Mouse (Mus musculus): Measurements from ENCODE around the gene Adam17. TPM values are rescaled to one million over a fixed set of nuclear protein-coding genes. Genes with fewer than 3 reads are reported as not detected.

Adam17 gene
- polyA plus RNA-seq, 1 experiment from 2014 or later = 28.7 TPM

DNA sequence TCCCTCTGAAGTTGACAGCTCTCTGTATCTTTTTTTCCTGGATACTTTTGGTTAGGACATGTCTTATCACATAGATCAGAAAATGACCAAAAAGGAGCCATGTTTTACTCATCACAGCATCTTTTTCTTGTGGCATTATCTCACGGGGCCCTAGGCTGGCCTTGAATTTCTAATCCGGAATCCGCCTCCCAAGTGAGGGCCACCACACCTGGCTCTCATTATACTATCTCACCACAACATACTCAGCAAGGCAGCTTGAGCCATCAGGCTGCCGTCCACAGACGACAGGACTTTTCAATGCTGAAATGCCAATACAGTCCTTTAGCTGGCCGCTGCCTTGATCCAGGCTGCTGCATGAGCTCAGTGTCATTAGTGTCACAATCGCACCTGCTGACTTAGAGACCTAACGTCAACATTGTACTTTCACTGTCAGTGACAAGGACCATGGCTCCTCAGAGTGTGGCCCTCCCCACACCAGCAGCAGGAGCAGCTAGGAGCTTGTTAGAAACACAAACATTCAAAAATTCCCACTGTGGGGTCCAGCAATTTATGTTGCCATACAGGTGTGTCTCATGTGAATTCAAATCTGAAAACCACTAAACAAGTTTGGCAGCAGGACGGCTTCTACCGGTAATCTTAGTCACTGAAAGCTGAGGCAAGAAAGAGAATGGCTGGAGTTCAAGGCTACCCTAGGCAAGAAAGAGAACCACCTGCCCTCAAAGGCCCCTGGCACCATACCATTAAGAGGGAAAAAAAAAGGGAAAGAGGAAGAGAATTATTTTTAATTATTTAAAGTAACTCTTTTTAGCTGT is 8.6 kb downstream of the Adam17 start:
- Histone ChIP-seq H3K27me3 (ENCODE audit: control insufficient read depth, insufficient read depth, low read length) (no peaks in the 10 kb centered on the region), H3K4me3 (ENCODE audit: low read depth, low read length) (no peak overlapping the region), H3K9me3 (replicated peaks; ENCODE audit: control insufficient read depth, low read length) (no peaks in the 10 kb centered on the region), H3K4me2 (no peak overlapping the region), H3K36me3 (ENCODE audit: control insufficient read depth, insufficient read depth, low read length) (no peaks in the 10 kb centered on the region), H3K9ac (ENCODE audit: low read depth, low read length) (no peak overlapping the region), H3K27ac (ENCODE audit: low read depth, low read length) (no peak overlapping the region), H3K4me1 (ENCODE audit: control insufficient read depth, insufficient read depth, low read length) (no peaks in the 10 kb centered on the region)
- 71% methylated on average over 10 of the region's 10 CpGs for WGBS (ENCODE audit: insufficient replicate concordance)
- ATAC-seq (replicated peaks; ENCODE audit: insufficient number of reproducible peaks, low FRiP score, low TSS enrichment) = no peak

DNA sequence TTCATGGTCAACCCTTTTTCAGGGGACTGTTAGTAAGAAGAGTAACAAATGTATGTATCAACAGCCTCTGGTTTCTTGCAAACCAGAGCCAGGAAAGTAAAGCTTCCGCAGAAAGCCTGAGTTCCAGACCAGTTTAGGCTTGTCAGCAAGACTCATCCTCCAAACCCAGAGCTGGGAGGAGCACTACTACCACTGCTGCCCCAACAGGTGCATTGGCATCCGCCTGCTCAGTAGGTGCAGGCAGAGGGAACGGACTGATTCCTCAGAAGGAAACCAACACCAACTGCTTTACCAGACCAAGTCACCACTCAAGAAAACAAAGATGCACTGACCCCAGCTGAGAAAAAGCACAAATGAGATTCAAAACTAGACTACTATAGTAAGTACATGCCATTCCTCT is 10.2 kb downstream of the Adam17 start:
- no peaks in the 10 kb centered on the region for H3K27me3 ChIP-seq (ENCODE audit: control insufficient read depth, insufficient read depth, low read length)
- no peaks in the 10 kb centered on the region for H3K36me3 ChIP-seq (ENCODE audit: control insufficient read depth, insufficient read depth, low read length)
- ATAC-seq (replicated peaks; ENCODE audit: insufficient number of reproducible peaks, low FRiP score, low TSS enrichment) = no peak
- no peak overlapping the region for H3K9ac ChIP-seq (ENCODE audit: low read depth, low read length)
- H3K4me1 ChIP-seq (ENCODE audit: control insufficient read depth, insufficient read depth, low read length) = no peaks in the 10 kb centered on the region
- no peak overlapping the region for H3K4me3 ChIP-seq (ENCODE audit: low read depth, low read length)
- H3K9me3 ChIP-seq (replicated peaks; ENCODE audit: control insufficient read depth, low read length) = no peaks in the 10 kb centered on the region
- no peak overlapping the region for H3K27ac ChIP-seq (ENCODE audit: low read depth, low read length)
- H3K4me2 ChIP-seq = no peak overlapping the region
- 94% methylated on average over 3 of the region's 3 CpGs for WGBS (ENCODE audit: insufficient replicate concordance)

DNA sequence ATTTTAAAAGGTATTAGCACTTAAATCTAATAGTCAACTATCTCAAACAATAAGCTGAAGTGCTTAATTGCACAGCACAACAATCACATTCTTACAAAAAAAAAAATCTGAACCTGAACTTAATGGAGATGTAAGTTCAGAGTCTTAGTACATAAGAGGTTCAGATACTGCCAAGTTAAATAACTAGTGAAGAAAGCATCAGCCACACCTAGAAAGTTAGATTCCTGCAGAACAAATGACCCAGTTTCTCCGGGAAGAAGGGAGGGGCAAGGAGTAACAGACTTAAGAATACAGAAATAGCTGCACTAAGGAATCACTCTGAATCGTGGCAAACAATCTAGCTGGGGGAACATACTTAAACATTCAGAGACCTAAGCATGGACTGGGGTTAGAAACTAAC is 10.7 kb downstream of the Adam17 start:
- WGBS (ENCODE audit: insufficient replicate concordance) = 75% methylated on average over 2 of the region's 2 CpGs
- ATAC-seq (replicated peaks; ENCODE audit: insufficient number of reproducible peaks, low FRiP score, low TSS enrichment) = no peak
- Histone ChIP-seq H3K27ac (ENCODE audit: low read depth, low read length) (no peak overlapping the region), H3K4me1 (ENCODE audit: control insufficient read depth, insufficient read depth, low read length) (no peaks in the 10 kb centered on the region), H3K4me3 (ENCODE audit: low read depth, low read length) (no peak overlapping the region), H3K36me3 (ENCODE audit: control insufficient read depth, insufficient read depth, low read length) (no peaks in the 10 kb centered on the region), H3K9me3 (replicated peaks; ENCODE audit: control insufficient read depth, low read length) (no peaks in the 10 kb centered on the region), H3K27me3 (ENCODE audit: control insufficient read depth, insufficient read depth, low read length) (no peaks in the 10 kb centered on the region), H3K4me2 (no peak overlapping the region), H3K9ac (ENCODE audit: low read depth, low read length) (no peak overlapping the region)

DNA sequence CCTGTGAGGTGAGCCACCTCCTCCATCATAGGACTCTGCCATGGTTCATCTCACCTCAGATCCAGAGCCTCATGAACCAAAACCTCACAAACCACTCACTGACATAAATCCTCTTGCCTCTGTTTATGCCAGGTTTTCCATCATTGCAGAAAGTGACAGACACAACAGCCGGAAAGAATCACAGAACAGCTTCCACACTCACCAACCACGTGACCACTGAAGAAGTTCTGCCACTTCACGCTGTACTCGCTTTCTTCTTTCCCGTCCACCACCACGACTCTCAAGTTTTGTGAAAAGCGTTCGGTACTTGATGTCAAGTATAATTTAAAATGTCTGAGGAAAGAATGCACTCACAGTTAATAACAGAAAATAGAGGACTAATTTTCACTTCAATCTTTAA is 19.8 kb downstream of the Adam17 start:
- 0 out of 2 replicates have a peak, but pooled peaks cover 3% of the 10 kb centered on the region for H3K9me3 ChIP-seq (replicated peaks; ENCODE audit: control insufficient read depth, low read length)
- H3K4me3 ChIP-seq (ENCODE audit: low read depth, low read length) = no peak overlapping the region
- H3K36me3 ChIP-seq (ENCODE audit: control insufficient read depth, insufficient read depth, low read length) = peaks cover 32% of the 10 kb centered on the region
- no peaks in the 10 kb centered on the region for H3K4me1 ChIP-seq (ENCODE audit: control insufficient read depth, insufficient read depth, low read length)
- no peak overlapping the region for H3K9ac ChIP-seq (ENCODE audit: low read depth, low read length)
- H3K27me3 ChIP-seq (ENCODE audit: control insufficient read depth, insufficient read depth, low read length) = no peaks in the 10 kb centered on the region
- no peak overlapping the region for H3K4me2 ChIP-seq
- no peak overlapping the region for H3K27ac ChIP-seq (ENCODE audit: low read depth, low read length)
- ATAC-seq (replicated peaks; ENCODE audit: insufficient number of reproducible peaks, low FRiP score, low TSS enrichment) = no peak
- WGBS (ENCODE audit: insufficient replicate concordance) = 92% methylated on average over 8 of the region's 8 CpGs

DNA sequence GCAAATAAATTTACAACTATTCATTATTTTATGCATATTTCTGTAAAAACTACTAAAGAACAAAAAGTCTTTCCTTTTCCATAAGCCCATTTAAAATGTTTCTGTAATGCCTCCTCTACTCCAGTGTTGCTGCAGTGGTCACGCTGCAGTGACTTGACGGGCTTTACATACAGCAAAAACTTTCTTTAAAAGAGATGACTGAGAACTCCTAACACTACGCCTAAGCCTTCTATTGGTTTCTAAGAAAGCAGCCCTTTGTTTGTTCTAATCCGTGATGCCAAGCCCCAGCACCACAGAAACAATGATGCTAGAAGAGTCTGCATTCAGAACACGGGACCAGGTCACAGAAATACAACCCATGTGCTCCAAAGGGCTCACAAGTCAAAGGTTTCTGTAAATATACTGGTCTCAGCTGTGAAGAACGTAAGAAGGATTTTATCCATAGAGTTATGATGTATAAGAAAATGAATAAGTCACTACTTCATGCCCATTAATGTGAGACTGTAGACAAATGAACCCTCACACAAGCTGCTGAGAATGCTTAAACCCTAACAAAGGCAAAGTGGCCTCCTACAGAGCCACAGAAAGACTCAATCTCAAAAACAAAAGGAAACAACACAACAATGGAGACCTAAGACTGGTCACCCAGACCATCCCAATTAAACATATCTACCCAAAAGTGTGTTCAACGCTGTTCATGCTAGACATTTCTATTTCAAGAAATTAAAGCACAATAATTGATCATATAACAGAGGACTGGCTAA is 23.1 kb downstream of the Adam17 start:
- H3K36me3 ChIP-seq (ENCODE audit: control insufficient read depth, insufficient read depth, low read length) = peaks cover 32% of the 10 kb centered on the region
- 90% methylated on average over 7 of the region's 7 CpGs for WGBS (ENCODE audit: insufficient replicate concordance)

DNA sequence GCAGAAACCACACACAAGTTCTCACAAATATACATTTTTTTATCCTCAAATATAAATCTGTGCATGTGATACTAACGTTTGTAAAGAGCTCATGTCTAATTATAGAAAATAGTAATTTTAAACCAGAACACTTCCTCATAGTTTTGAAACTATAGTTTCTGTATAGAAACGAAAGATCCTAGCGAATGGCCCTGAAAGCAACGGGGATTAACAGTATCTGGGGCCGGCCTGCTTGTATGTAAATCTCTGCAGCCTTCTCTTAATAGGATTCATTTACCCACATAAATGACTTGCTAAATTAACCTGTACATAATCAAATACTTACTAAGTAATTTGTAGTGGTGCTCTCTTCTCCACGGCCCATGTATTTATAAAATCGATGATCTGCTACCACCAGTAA is 26.5 kb downstream of the Adam17 start:
- H3K9ac ChIP-seq (ENCODE audit: low read depth, low read length) = no peak overlapping the region
- H3K9me3 ChIP-seq (replicated peaks; ENCODE audit: control insufficient read depth, low read length) = 0 out of 2 replicates have a peak, but pooled peaks cover 3% of the 10 kb centered on the region
- no peak overlapping the region for H3K27ac ChIP-seq (ENCODE audit: low read depth, low read length)
- no peak for ATAC-seq (replicated peaks; ENCODE audit: insufficient number of reproducible peaks, low FRiP score, low TSS enrichment)
- 92% methylated on average over 7 of the region's 7 CpGs for WGBS (ENCODE audit: insufficient replicate concordance)
- no peaks in the 10 kb centered on the region for H3K4me1 ChIP-seq (ENCODE audit: control insufficient read depth, insufficient read depth, low read length)
- no peaks in the 10 kb centered on the region for H3K27me3 ChIP-seq (ENCODE audit: control insufficient read depth, insufficient read depth, low read length)
- H3K4me3 ChIP-seq (ENCODE audit: low read depth, low read length) = no peak overlapping the region
- H3K36me3 ChIP-seq (ENCODE audit: control insufficient read depth, insufficient read depth, low read length) = peaks cover 17% of the 10 kb centered on the region
- no peak overlapping the region for H3K4me2 ChIP-seq

More for the DNA sequence above, 23.1 kb downstream of the Adam17 start:
- H3K4me2 ChIP-seq = no peak overlapping the region
- no peak overlapping the region for H3K4me3 ChIP-seq (ENCODE audit: low read depth, low read length)
- no peak overlapping the region for H3K9ac ChIP-seq (ENCODE audit: low read depth, low read length)
- no peak overlapping the region for H3K27ac ChIP-seq (ENCODE audit: low read depth, low read length)
- no peak for ATAC-seq (replicated peaks; ENCODE audit: insufficient number of reproducible peaks, low FRiP score, low TSS enrichment)
- H3K4me1 ChIP-seq (ENCODE audit: control insufficient read depth, insufficient read depth, low read length) = no peaks in the 10 kb centered on the region
- H3K9me3 ChIP-seq (replicated peaks; ENCODE audit: control insufficient read depth, low read length) = 0 out of 2 replicates have a peak, but pooled peaks cover 3% of the 10 kb centered on the region
- H3K27me3 ChIP-seq (ENCODE audit: control insufficient read depth, insufficient read depth, low read length) = no peaks in the 10 kb centered on the region

DNA sequence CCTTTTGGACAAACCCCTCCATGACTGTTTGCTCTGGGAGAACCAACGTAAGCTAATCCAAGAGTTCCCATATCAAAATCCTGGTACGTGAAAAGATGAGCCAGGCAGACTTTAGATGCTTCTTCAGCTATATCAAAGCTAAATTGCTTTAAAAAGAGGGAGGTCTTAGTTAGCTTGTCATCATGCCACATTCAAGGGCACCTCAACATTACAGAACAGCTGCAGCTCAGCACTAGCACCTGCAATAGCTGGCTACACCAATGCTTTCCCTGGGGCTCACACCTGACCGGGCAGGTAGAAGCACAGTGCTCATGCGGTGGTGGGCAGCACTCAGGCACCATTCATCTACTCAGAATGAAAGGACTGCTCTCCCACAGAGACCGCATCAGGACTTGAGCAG is 32.8 kb downstream of the Adam17 start:
- peaks cover 16% of the 10 kb centered on the region for H3K36me3 ChIP-seq (ENCODE audit: control insufficient read depth, insufficient read depth, low read length)
- WGBS (ENCODE audit: insufficient replicate concordance) = 92% methylated on average over 5 of the region's 5 CpGs

DNA sequence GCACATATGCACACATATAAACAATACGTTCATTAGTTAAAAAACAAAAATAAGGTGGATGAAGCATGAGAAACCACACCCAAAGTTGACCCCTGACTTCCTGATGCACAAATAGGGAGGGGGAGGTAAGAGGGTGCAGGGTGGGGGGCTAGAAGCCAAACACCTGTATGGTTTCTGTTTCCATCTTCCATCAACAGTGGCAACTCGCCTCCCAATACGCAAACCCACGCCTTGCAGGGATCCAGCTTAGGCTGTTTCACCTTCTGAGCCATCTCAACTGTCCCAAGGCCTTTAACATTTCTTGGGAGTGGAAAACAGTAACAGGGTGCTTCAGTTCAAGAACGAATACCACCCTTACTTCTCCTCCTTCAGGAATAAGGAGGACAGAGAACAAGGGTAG is 36.3 kb downstream of the Adam17 start:
- ATAC-seq (replicated peaks; ENCODE audit: insufficient number of reproducible peaks, low FRiP score, low TSS enrichment) = no peak
- Histone ChIP-seq H3K4me1 (ENCODE audit: control insufficient read depth, insufficient read depth, low read length) (no peaks in the 10 kb centered on the region), H3K9me3 (replicated peaks; ENCODE audit: control insufficient read depth, low read length) (no peaks in the 10 kb centered on the region), H3K9ac (ENCODE audit: low read depth, low read length) (no peak overlapping the region), H3K4me2 (no peak overlapping the region), H3K27ac (ENCODE audit: low read depth, low read length) (no peak overlapping the region), H3K36me3 (ENCODE audit: control insufficient read depth, insufficient read depth, low read length) (peaks cover 22% of the 10 kb centered on the region), H3K27me3 (ENCODE audit: control insufficient read depth, insufficient read depth, low read length) (no peaks in the 10 kb centered on the region), H3K4me3 (ENCODE audit: low read depth, low read length) (no peak overlapping the region)
- 93% methylated on average over 5 of the region's 5 CpGs for WGBS (ENCODE audit: insufficient replicate concordance)

More for the DNA sequence above, 32.8 kb downstream of the Adam17 start:
- H3K4me1 ChIP-seq (ENCODE audit: control insufficient read depth, insufficient read depth, low read length) = no peaks in the 10 kb centered on the region
- no peak overlapping the region for H3K4me2 ChIP-seq
- no peak overlapping the region for H3K4me3 ChIP-seq (ENCODE audit: low read depth, low read length)
- H3K9me3 ChIP-seq (replicated peaks; ENCODE audit: control insufficient read depth, low read length) = no peaks in the 10 kb centered on the region
- no peak for ATAC-seq (replicated peaks; ENCODE audit: insufficient number of reproducible peaks, low FRiP score, low TSS enrichment)
- no peaks in the 10 kb centered on the region for H3K27me3 ChIP-seq (ENCODE audit: control insufficient read depth, insufficient read depth, low read length)
- no peak overlapping the region for H3K9ac ChIP-seq (ENCODE audit: low read depth, low read length)
- H3K27ac ChIP-seq (ENCODE audit: low read depth, low read length) = no peak overlapping the region

Measured in heart, embryonic 11.5 days (tissue).